Comparison of ENCODE assay signal across 15 mouse cellular contexts in the genomic region with DNA sequence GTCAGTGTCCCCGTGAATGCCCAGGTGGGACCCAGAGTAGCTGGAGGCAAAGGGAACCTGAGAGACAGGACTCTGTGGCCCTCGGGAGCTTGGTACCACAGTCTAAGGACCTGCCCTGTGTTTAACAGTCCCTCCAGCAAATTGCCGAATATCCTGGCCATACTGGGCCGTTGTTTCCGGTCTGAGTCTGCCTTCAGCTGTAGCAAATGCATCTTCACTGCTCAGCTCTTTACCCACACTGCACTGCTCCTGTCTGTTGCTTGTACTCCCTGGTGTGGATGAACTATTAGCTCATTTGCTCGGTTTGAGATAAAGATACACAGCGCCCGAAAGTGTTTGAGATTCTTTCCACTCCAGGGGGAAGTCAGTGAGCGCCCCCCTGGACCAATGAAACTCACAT. TPM values are rescaled to one million over a fixed set of nuclear protein-coding genes. Genes with fewer than 3 reads are reported as not detected.
A peak's percentile ranks its signal among the peaks of the same experiment; 100 is the strongest.
DNase-seq lines count a peak whose midpoint lies in the region; ATAC-seq and TF ChIP-seq lines count a peak whose summit lies in the region.
"Had no signal": no experiment of that assay in that cellular context is flagged by ENCODE, and none has a peak within 500 bp of the region (broad histone marks: within the 10 kb centered on the region; RNA-seq: fewer than 3 reads in every experiment).

No protein-coding gene starts in this region.

- no peaks in the 10 kb centered on the region for H3K9me3 ChIP-seq in forebrain, embryonic 13.5 days (replicated peaks)
- no peaks in the 10 kb centered on the region for H3K9me3 ChIP-seq in forebrain, embryonic 14.5 days (replicated peaks; ENCODE audit: control insufficient read depth, low read length)
- no peaks in the 10 kb centered on the region for H3K9me3 ChIP-seq in kidney, embryonic 16.5 days (ENCODE audit: low read length)
- H3K9me3 ChIP-seq in hindbrain, embryonic 16.5 days (ENCODE audit: control insufficient read depth, low read length) = no peaks in the 10 kb centered on the region
- H3K9me3 ChIP-seq: limb, embryonic 12.5 days had no signal

- DNase-seq in forebrain, embryonic 14.5 days (ENCODE audit: low spot score) = no peak
- DNase-seq in kidney, adult 2 months = no peak
- DNase-seq in brain, embryonic 14.5 days (ENCODE audit: low read depth) = peak; percentile 31
- no peak for DNase-seq in testis, postnatal 14 days (ENCODE audit: low spot score)
- no peak for DNase-seq in frontal cortex, adult 2 months (ENCODE audit: extremely low spot score in 1 of 2, low spot score in 1 of 2)
- DNase-seq: B cell, adult 2 months; cerebellum, adult 11-12 months; gastrocnemius, postnatal 36 days; kidney, postnatal 25 days; liver, postnatal 0 days; retina, postnatal 1 day had no signal

- H3K4me3 ChIP-seq in forebrain, embryonic 13.5 days = no peak overlapping the region
- no peak overlapping the region for H3K4me3 ChIP-seq in forebrain, embryonic 14.5 days (ENCODE audit: low read depth, low read length)
- peak overlapping the region; percentile 1; the same call in 1 of the 2 replicates for H3K4me3 ChIP-seq in kidney, embryonic 16.5 days (ENCODE audit: low read length)
- H3K4me3 ChIP-seq in kidney, adult 2 months (ENCODE audit: insufficient read depth, low read depth, low read length) = no peak overlapping the region
- no peak overlapping the region for H3K4me3 ChIP-seq in hindbrain, embryonic 16.5 days (ENCODE audit: low read length)
- H3K4me3 ChIP-seq: limb, embryonic 12.5 days had no signal

- H3K4me1 ChIP-seq in forebrain, embryonic 13.5 days = peaks cover 37% of the 10 kb centered on the region
- H3K4me1 ChIP-seq in forebrain, embryonic 14.5 days (ENCODE audit: control insufficient read depth, insufficient read depth, low read length) = peaks cover 5% of the 10 kb centered on the region
- peaks cover 60% of the 10 kb centered on the region for H3K4me1 ChIP-seq in kidney, embryonic 16.5 days (ENCODE audit: insufficient read depth, low read length)
- no peaks in the 10 kb centered on the region for H3K4me1 ChIP-seq in kidney, adult 2 months (ENCODE audit: control insufficient read depth, insufficient read depth, low read length)
- H3K4me1 ChIP-seq in hindbrain, embryonic 16.5 days (ENCODE audit: control insufficient read depth, insufficient read depth, low read depth, low read length) = peaks cover 17% of the 10 kb centered on the region

- H3K9ac ChIP-seq in forebrain, embryonic 13.5 days = no peak overlapping the region
- H3K9ac ChIP-seq in forebrain, embryonic 14.5 days (ENCODE audit: low read length) = no peak overlapping the region
- H3K9ac ChIP-seq in kidney, embryonic 16.5 days (replicated peaks; ENCODE audit: low read length) = no peak overlapping the region
- H3K9ac ChIP-seq in hindbrain, embryonic 16.5 days (ENCODE audit: low read depth, low read length) = no peak overlapping the region
- H3K9ac ChIP-seq: limb, embryonic 12.5 days; liver, postnatal 0 days had no signal

- no peaks in the 10 kb centered on the region for H3K36me3 ChIP-seq in forebrain, embryonic 13.5 days (ENCODE audit: poor library complexity, severe bottlenecking)
- H3K36me3 ChIP-seq in forebrain, embryonic 14.5 days (ENCODE audit: control insufficient read depth, insufficient read depth, low read length) = no peaks in the 10 kb centered on the region
- no peaks in the 10 kb centered on the region for H3K36me3 ChIP-seq in kidney, embryonic 16.5 days (ENCODE audit: insufficient read depth, low read length)
- H3K36me3 ChIP-seq in kidney, adult 2 months (ENCODE audit: control insufficient read depth, insufficient read depth, low read length) = no peaks in the 10 kb centered on the region
- H3K36me3 ChIP-seq in hindbrain, embryonic 16.5 days (ENCODE audit: control insufficient read depth, insufficient read depth, low read length) = no peaks in the 10 kb centered on the region
- H3K36me3 ChIP-seq: limb, embryonic 12.5 days had no signal

- ATAC-seq in forebrain, embryonic 13.5 days = no peak
- ATAC-seq in forebrain, embryonic 14.5 days = no peak
- no peak for ATAC-seq in kidney, embryonic 16.5 days (ENCODE audit: low FRiP score, low TSS enrichment)
- no peak for ATAC-seq in hindbrain, embryonic 16.5 days
- ATAC-seq: liver, postnatal 0 days had no signal

- peaks cover 92% of the 10 kb centered on the region for H3K27me3 ChIP-seq in forebrain, embryonic 13.5 days
- peaks cover 67% of the 10 kb centered on the region for H3K27me3 ChIP-seq in forebrain, embryonic 14.5 days (replicated peaks; ENCODE audit: control insufficient read depth, insufficient read depth, low read length)
- peaks cover 79% of the 10 kb centered on the region for H3K27me3 ChIP-seq in kidney, embryonic 16.5 days (ENCODE audit: insufficient read depth, low read length)
- H3K27me3 ChIP-seq in kidney, adult 2 months (replicated peaks; ENCODE audit: control insufficient read depth, insufficient read depth, low read length) = 0 out of 2 replicates have a peak, but pooled peaks cover 1% of the 10 kb centered on the region
- H3K27me3 ChIP-seq in hindbrain, embryonic 16.5 days (replicated peaks; ENCODE audit: control insufficient read depth, insufficient read depth, low read length) = peaks cover 73% of the 10 kb centered on the region

- WGBS in forebrain, embryonic 13.5 days = 19% methylated on average over 9 of the region's 9 CpGs
- 19% methylated on average over 9 of the region's 9 CpGs for WGBS in forebrain, embryonic 14.5 days
- 12% methylated on average over 9 of the region's 9 CpGs for WGBS in kidney, embryonic 16.5 days
- 28% methylated on average over 9 of the region's 9 CpGs for WGBS in kidney, adult 2 months
- 17% methylated on average over 9 of the region's 9 CpGs for WGBS in hindbrain, embryonic 16.5 days

- no peak for TF ChIP-seq POLR2A in kidney, adult 2 months (IDR thresholded peaks at IDR 0.05; ENCODE audit: low read depth, low read length)
- no peak for TF ChIP-seq POLR2A in brain, embryonic 14.5 days (IDR thresholded peaks at IDR 0.05; ENCODE audit: borderline replicate concordance, extremely low read depth, insufficient read depth, insufficient read length, poor library complexity, severe bottlenecking)

- no peak for TF ChIP-seq CTCF in kidney, adult 2 months (conservative IDR thresholded peaks at IDR 0.05; ENCODE audit: insufficient read depth, insufficient read length, low read depth, low read length)
- TF ChIP-seq CTCF in brain, embryonic 14.5 days (IDR thresholded peaks at IDR 0.05; ENCODE audit: borderline replicate concordance, extremely low read depth, insufficient read depth, insufficient read length) = no peak

- peak overlapping the region; percentile 30 for H3K4me2 ChIP-seq in forebrain, embryonic 13.5 days
- H3K4me2 ChIP-seq in forebrain, embryonic 14.5 days (ENCODE audit: low read length) = no peak overlapping the region
- H3K4me2 ChIP-seq in kidney, embryonic 16.5 days (replicated peaks; ENCODE audit: low read depth, low read length) = peak overlapping the region; percentile 62
- peak overlapping the region; percentile 35 for H3K4me2 ChIP-seq in hindbrain, embryonic 16.5 days (ENCODE audit: low read length)
- H3K4me2 ChIP-seq: limb, embryonic 12.5 days had no signal

- no peak overlapping the region for H3K27ac ChIP-seq in forebrain, embryonic 13.5 days
- no peak overlapping the region for H3K27ac ChIP-seq in forebrain, embryonic 14.5 days (ENCODE audit: low read depth, low read length)
- H3K27ac ChIP-seq in kidney, embryonic 16.5 days (ENCODE audit: low read length) = peak overlapping the region; percentile 80
- H3K27ac ChIP-seq in kidney, adult 2 months (ENCODE audit: insufficient read depth, low read depth, low read length) = no peak overlapping the region
- H3K27ac ChIP-seq in hindbrain, embryonic 16.5 days (ENCODE audit: low read depth, low read length) = no peak overlapping the region
- H3K27ac ChIP-seq: limb, embryonic 12.5 days had no signal

RNA-seq across cellular contexts. Expression of gene Rspo1, which starts 2.2 kb away (rescaled TPM):
- polyA plus RNA-seq in forebrain, embryonic 13.5 days (2015; fragmentation: Nextera tagmentation; extraction: Ambion mirVana) = 4.9 and 8.5 TPM in 2 replicates
- 1.8 and 2.4 TPM in 2 replicates for polyA plus RNA-seq in forebrain, embryonic 14.5 days (2014; fragmentation: Nextera tagmentation; extraction: Ambion mirVana)
- 25.1 and 31.1 TPM in 2 replicates for polyA plus RNA-seq in kidney, embryonic 16.5 days (2015; fragmentation: Nextera tagmentation; extraction: Ambion mirVana)
- polyA plus RNA-seq in kidney, adult 2 months (2012; rRNA removed) = 2.0 and 2.5 TPM in 2 replicates
- 5.1 and 6.3 TPM in 2 replicates for polyA plus RNA-seq in brain, embryonic 14.5 days (2012; rRNA removed)
- 1.8 and 2.4 TPM in 2 replicates for polyA plus RNA-seq in hindbrain, embryonic 16.5 days (2015; fragmentation: Nextera tagmentation; extraction: Ambion mirVana)
- polyA plus RNA-seq in frontal cortex, adult 2 months (2012; rRNA removed) = 3.6 and 8.3 TPM in 2 replicates

RNA-seq across cellular contexts. Expression of gene Gnl2, which starts 28.0 kb away (rescaled TPM):
- 83.2 and 90.8 TPM in 2 replicates for polyA plus RNA-seq in forebrain, embryonic 13.5 days (2015; fragmentation: Nextera tagmentation; extraction: Ambion mirVana)
- polyA plus RNA-seq in forebrain, embryonic 14.5 days (2014; fragmentation: Nextera tagmentation; extraction: Ambion mirVana) = 86.4 and 95.0 TPM in 2 replicates
- 80.7 and 82.7 TPM in 2 replicates for polyA plus RNA-seq in kidney, embryonic 16.5 days (2015; fragmentation: Nextera tagmentation; extraction: Ambion mirVana)
- polyA plus RNA-seq in kidney, adult 2 months (2012; rRNA removed) = 14.3 TPM in 2 replicates
- 95.4 and 95.6 TPM in 2 replicates for polyA plus RNA-seq in brain, embryonic 14.5 days (2012; rRNA removed)
- polyA plus RNA-seq in hindbrain, embryonic 16.5 days (2015; fragmentation: Nextera tagmentation; extraction: Ambion mirVana) = 85.7 and 88.9 TPM in 2 replicates
- polyA plus RNA-seq in frontal cortex, adult 2 months (2012; rRNA removed) = 115 and 127 TPM in 2 replicates

RNA-seq across cellular contexts. Expression of gene Cdca8, which starts 49.3 kb away (rescaled TPM):
- 172 and 179 TPM in 2 replicates for polyA plus RNA-seq in forebrain, embryonic 13.5 days (2015; fragmentation: Nextera tagmentation; extraction: Ambion mirVana)
- 63.5 and 63.8 TPM in 2 replicates for polyA plus RNA-seq in forebrain, embryonic 14.5 days (2014; fragmentation: Nextera tagmentation; extraction: Ambion mirVana)
- polyA plus RNA-seq in kidney, embryonic 16.5 days (2015; fragmentation: Nextera tagmentation; extraction: Ambion mirVana) = 149 and 164 TPM in 2 replicates
- polyA plus RNA-seq in kidney, adult 2 months (2012; rRNA removed) = 1.4 and 1.5 TPM in 2 replicates
- 29.5 and 34.1 TPM in 2 replicates for polyA plus RNA-seq in brain, embryonic 14.5 days (2012; rRNA removed)
- polyA plus RNA-seq in hindbrain, embryonic 16.5 days (2015; fragmentation: Nextera tagmentation; extraction: Ambion mirVana) = 32.2 and 37.2 TPM in 2 replicates
- polyA plus RNA-seq in frontal cortex, adult 2 months (2012; rRNA removed) = 2.0 and 2.6 TPM in 2 replicates

RNA-seq across cellular contexts. Expression of gene 9930104L06Rik, which starts 51.5 kb away (rescaled TPM):
- polyA plus RNA-seq in forebrain, embryonic 13.5 days (2015; fragmentation: Nextera tagmentation; extraction: Ambion mirVana) = 13.9 and 16.3 TPM in 2 replicates
- polyA plus RNA-seq in forebrain, embryonic 14.5 days (2014; fragmentation: Nextera tagmentation; extraction: Ambion mirVana) = 3.2 and 5.6 TPM in 2 replicates
- 12.7 and 13.8 TPM in 2 replicates for polyA plus RNA-seq in kidney, embryonic 16.5 days (2015; fragmentation: Nextera tagmentation; extraction: Ambion mirVana)
- polyA plus RNA-seq in kidney, adult 2 months (2012; rRNA removed) = 7.7 and 8.1 TPM in 2 replicates
- polyA plus RNA-seq in brain, embryonic 14.5 days (2012; rRNA removed) = 18.3 and 22.3 TPM in 2 replicates
- 13.2 and 16.5 TPM in 2 replicates for polyA plus RNA-seq in hindbrain, embryonic 16.5 days (2015; fragmentation: Nextera tagmentation; extraction: Ambion mirVana)
- polyA plus RNA-seq in frontal cortex, adult 2 months (2012; rRNA removed) = 20.9 and 21.3 TPM in 2 replicates
